Mouse (Mus musculus) cortical plate, adult 2 months (tissue): ENCODE measurements around the gene Kirrel3. TPM values are rescaled to one million over a fixed set of nuclear protein-coding genes. Genes with fewer than 3 reads are reported as not detected.

Experiments
- H3K27ac ChIP-seq: fragments of 200-500 bp; 2 replicates; pipeline ENCODE4 v1.5.1; 2012; ENCODE audit warnings: low read length, control low read depth, inconsistent platforms; ENCODE audit not compliant: insufficient read depth
- H3K4me1 ChIP-seq: fragments of 200-500 bp; 2 replicates; pipeline ENCODE4 v1.6.1; 2011; ENCODE audit warnings: low read length; ENCODE audit not compliant: control insufficient read depth, insufficient read depth
- H3K4me3 ChIP-seq: fragments of 200-500 bp; 2 replicates; pipeline ENCODE4 v1.5.1; 2011; ENCODE audit warnings: mild to moderate bottlenecking, low read length, control low read depth; ENCODE audit not compliant: insufficient read depth
- CTCF ChIP-seq: fragments of 200-500 bp; IDR thresholded peaks from 2 replicates; pipeline ENCODE4 v1.5.1; 2011; ENCODE audit warnings: mild to moderate bottlenecking, control low read depth, low read length; ENCODE audit not compliant: insufficient read depth; ENCODE audit errors: extremely low read depth
- POLR2A ChIP-seq: fragments of 200-500 bp; IDR thresholded peaks from 2 replicates; pipeline ENCODE4 v1.6.1; 2011; ENCODE audit warnings: mild to moderate bottlenecking, low read length, control low read depth; ENCODE audit not compliant: insufficient read depth; ENCODE audit errors: extremely low read depth
- polyA plus RNA-seq: library from polyadenylated mRNA; depleted of rRNA; stranded (reverse); fragments of >200 nt; gene quantifications from 2 replicates; pipeline ENCODE4 v1.2.3, GENCODE M21; 2012

The Kirrel3 gene
- polyA plus RNA-seq, 1 experiment: 23.1 TPM

- TF ChIP-seq CTCF (no peak), POLR2A (no peak)
- peaks cover 14% of the 10 kb centered on the region for H3K4me1 ChIP-seq
- no peak overlapping the region for H3K27ac ChIP-seq
- H3K4me3 ChIP-seq: no peak overlapping the region
Observed at GRCm38 (mm10) chr9:34918976-34919375, 433.3 kb downstream of the Kirrel3 start.

GRCm38 (mm10) chr9:34920116-34920515, 434.4 kb downstream of the Kirrel3 start:
- Histone ChIP-seq H3K4me3 (no peak overlapping the region), H3K27ac (no peak overlapping the region), H3K4me1 (peaks cover 14% of the 10 kb centered on the region)
- TF ChIP-seq CTCF: no peak
- TF ChIP-seq POLR2A: no peak

GRCm38 (mm10) chr9:34921941-34922340, 436.2 kb downstream of the Kirrel3 start:
- Histone ChIP-seq H3K4me3 (no peak overlapping the region), H3K4me1 (peaks cover 14% of the 10 kb centered on the region), H3K27ac (no peak overlapping the region)
- no peak for TF ChIP-seq CTCF
- TF ChIP-seq POLR2A: no peak

- Histone ChIP-seq H3K27ac (no peak overlapping the region), H3K4me3 (no peak overlapping the region), H3K4me1 (peaks cover 14% of the 10 kb centered on the region)
- no peak for TF ChIP-seq POLR2A
- TF ChIP-seq CTCF: no peak
Observed at GRCm38 (mm10) chr9:34922716-34923115, 437.0 kb downstream of the Kirrel3 start.

DNA sequence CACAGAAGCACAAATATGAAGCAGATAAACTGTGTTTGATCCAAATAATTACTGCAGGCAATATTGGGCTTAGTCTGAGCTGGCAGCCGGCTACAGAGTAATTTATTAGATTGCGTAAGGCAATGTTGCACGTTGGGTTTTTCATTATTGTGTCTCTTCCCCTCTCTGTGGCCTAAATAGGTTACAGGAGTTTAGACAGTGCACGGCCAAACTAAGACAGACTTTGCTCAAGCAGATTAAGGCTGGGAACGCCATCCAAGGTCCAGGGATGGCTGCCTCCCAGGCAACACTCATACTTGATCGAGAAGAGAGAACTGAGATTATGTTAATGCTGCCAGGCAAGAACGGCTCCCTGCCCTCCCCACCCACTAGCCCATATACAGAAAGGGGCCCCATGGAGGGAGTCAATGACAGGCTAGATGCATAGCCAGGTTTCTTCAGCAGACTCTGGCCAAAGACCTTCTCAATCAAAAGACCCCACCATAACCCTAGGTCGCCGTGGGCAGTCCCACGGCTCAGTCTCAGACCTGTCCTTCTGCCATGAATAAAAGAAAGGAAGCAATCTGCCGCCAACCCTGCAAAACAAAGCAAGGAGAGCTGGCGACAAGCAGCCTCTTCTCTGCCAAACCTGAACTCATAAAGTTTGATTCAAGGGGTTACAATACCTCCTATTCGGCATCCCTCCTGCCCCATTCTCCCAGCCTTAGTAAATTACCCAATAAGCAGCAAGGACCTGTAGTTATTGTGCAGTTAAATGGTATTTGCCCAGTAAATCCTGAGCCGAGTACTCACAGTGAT, 437.6 kb downstream of the Kirrel3 start:
- Histone ChIP-seq H3K27ac (no peak overlapping the region), H3K4me3 (no peak overlapping the region), H3K4me1 (peaks cover 14% of the 10 kb centered on the region)
- TF ChIP-seq CTCF: no peak
- no peak for TF ChIP-seq POLR2A

DNA sequence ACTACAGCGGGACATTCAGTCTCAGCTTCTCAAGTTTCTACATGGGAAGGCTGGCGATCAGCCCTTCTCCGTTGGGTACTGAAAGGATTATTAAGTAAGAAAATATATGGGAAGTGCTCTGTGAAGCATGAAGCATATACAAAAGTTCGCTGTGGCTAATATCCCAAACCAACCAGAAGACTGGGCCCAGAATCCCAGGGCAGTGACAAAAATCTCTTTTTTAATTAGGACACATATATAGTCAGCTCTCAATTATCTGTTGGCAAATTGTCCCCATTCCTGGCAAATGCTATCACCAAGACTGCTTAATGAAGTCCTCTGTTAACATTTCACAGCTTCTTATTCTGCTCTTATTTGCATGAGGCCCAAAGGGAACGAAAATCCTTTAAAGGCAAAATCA, 439.9 kb downstream of the Kirrel3 start:
- peaks cover 3% of the 10 kb centered on the region; the same call in 1 of the 2 replicates for H3K4me1 ChIP-seq
- H3K27ac ChIP-seq: no peak overlapping the region
- TF ChIP-seq CTCF: no peak
- TF ChIP-seq POLR2A: no peak
- no peak overlapping the region for H3K4me3 ChIP-seq

GRCm38 (mm10) chr9:34930371-34930770, 444.7 kb downstream of the Kirrel3 start:
- H3K27ac ChIP-seq: no peak overlapping the region
- TF ChIP-seq POLR2A (no peak), CTCF (no peak)

DNA sequence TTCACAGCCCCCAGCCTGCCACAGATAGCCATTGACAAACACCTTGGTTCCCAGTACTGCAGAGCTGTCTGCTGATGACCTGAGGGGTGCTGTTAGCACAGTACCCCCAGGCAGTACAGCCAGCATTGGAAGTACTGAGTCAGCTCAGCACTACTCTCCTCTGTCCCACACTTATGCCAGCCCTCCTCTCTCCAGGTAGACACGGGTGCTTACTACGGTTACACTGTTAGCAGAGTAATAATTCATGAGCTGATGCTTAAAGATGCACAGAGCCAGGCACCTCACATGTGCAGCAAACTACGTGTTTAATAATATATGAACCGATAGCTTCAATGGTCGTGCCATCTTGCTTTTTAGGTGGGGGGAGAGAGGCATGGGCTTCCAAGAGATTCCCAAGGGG, 452.4 kb downstream of the Kirrel3 start:
- TF ChIP-seq CTCF: no peak
- TF ChIP-seq POLR2A: no peak
- no peak overlapping the region for H3K27ac ChIP-seq
- no peaks in the 10 kb centered on the region for H3K4me1 ChIP-seq
- no peak overlapping the region for H3K4me3 ChIP-seq

More at GRCm38 (mm10) chr9:34930371-34930770, 444.7 kb downstream of the Kirrel3 start:
- Histone ChIP-seq H3K4me1 (no peaks in the 10 kb centered on the region), H3K4me3 (no peak overlapping the region)

DNA sequence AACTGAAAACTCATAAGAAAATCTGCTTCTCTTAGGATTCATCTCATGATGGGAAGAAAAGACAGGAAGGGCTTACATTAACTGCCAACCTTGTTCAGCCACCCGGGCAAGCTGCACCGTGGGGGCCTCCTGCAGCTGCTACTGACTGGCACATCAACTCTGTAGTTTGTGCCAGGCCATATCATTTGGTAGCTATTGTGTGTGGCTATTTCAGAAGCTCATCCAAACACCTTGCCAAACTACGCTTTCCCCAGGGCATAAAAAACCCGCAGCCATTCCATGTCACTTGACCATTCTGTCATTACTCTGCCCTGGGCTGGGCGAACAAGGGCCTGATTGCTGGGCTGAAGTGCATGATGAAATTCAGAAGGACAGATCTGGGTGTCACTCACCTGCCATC, 453.9 kb downstream of the Kirrel3 start:
- TF ChIP-seq CTCF (no peak), POLR2A (no peak)
- no peak overlapping the region for H3K4me3 ChIP-seq
- no peak overlapping the region for H3K27ac ChIP-seq
- no peaks in the 10 kb centered on the region for H3K4me1 ChIP-seq

DNA sequence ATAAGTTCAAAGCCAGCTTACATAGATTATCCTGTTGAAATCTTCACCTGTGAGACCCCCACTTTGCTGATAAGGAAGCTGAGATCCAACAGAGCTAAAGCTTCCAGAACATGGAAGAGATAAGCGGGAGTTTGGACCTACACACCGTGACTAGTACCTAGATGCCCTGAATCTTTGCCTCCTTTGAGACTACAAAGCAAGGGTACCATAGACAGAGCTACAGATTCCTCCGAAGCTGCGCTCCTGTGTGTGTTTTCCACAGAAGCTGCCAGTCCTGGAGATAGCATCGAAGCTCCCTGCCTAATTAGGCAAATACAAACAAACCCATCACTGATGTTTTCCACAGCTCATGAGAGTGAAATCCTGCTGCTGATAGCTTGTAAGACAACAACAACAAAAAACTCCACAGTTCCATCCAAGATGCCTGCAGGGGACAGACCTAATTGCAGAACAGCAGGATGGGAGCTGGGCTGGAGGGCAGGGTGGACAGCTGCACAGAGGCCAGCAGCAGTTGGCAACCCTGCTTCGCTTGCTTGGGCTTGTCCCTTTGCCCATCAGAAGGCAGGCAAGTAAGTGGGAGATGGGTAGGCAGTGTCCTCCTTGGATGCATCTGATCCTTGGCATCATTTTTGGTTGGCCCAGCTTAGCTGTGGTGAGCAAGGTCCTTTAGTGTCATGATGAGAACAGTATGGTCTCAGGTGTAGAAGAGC, 456.6 kb downstream of the Kirrel3 start:
- H3K27ac ChIP-seq: no peak overlapping the region
- TF ChIP-seq POLR2A (no peak), CTCF (no peak)
- H3K4me1 ChIP-seq: no peaks in the 10 kb centered on the region
- H3K4me3 ChIP-seq: no peak overlapping the region

- Histone ChIP-seq H3K27ac (no peak overlapping the region), H3K4me1 (no peaks in the 10 kb centered on the region), H3K4me3 (no peak overlapping the region)
- no peak for TF ChIP-seq POLR2A
- TF ChIP-seq CTCF: no peak
Observed at GRCm38 (mm10) chr9:34942996-34943395, 457.3 kb downstream of the Kirrel3 start.
